Mouse (Mus musculus) embryonic fibroblast, embryonic 13.5 days (primary cell): Measurements from ENCODE around the gene Cxcl10.

Experiments used
- CTCF ChIP-seq: IDR thresholded peaks from 2 replicates; pipeline ENCODE4 v1.5.1; 2011; ENCODE audit warnings: mild to moderate bottlenecking, control low read depth, low read length, moderate library complexity, borderline replicate concordance; ENCODE audit not compliant: insufficient read depth
- POLR2A ChIP-seq: IDR thresholded peaks from 2 replicates; pipeline ENCODE4 v1.6.1; 2011; ENCODE audit warnings: low read depth, mild to moderate bottlenecking, control low read depth, low read length, moderate library complexity

DNA sequence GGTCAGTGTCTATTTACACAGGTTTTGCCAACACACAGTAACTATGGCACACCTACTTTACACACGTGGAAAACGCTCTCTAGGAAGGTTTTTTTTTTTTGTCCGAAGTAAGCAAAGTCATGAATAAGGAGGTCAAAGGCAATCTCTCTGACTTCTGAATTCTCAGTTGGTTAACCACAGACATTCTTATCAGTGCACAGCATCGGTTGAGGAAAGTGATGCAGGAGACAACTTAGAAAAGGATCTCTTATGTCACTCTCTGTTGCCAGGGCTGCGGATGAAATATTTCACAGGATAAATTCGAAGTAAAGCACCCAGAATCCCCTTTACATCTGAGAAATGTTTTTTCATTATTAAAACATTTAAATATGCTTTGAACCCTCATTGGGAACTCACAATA is 21.3 kb downstream of the Cxcl10 start:
- TF ChIP-seq CTCF: no peak
- no peak for TF ChIP-seq POLR2A
